Mouse (Mus musculus): ENCODE results near the gene Dgki.

DNA sequence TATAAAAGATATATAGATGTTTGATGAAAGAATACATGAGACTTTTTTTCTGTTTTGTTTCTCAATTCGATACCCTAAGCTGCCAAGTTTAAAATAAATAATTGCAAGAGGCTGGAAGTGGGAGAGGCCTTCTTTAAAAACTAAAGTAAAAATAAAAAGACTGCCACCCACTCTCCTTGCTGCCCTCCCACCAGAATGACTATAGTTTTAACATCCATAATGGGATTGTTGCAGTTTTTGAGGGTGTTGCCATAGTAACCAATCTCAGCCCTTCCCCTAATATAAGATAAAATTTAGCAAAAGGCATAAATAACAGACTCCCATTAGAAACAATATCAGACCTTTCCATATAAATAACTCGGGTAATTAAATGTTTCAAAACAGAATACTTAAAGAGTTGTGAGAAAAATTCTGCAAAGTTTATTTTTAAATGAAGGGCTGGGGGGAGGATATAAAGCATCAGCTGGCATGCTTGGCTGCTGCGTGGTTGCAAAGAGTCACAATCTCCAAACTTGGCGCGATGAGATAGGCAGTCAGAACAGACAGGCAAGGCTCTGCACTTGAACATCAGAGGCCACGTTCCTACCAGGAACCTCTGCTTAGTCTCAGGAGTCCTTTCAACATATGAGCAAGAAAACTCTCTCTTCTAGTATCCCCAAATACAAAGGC lies 57.8 kb downstream of the Dgki start:
- no peak for TF ChIP-seq CHD2 (IDR thresholded peaks at IDR 0.05; ENCODE audit: low read depth, low read length)
- no peak for TF ChIP-seq ZC3H11A (IDR thresholded peaks at IDR 0.05; ENCODE audit: borderline replicate concordance, low read depth, low read length)
- TF ChIP-seq MAFK (IDR thresholded peaks at IDR 0.05; ENCODE audit: insufficient read depth, low read depth, low read length): no peak
- TF ChIP-seq ZNF384 (IDR thresholded peaks at IDR 0.05; ENCODE audit: low read depth, low read length): no peak
- no peak for TF ChIP-seq HCFC1 (IDR thresholded peaks at IDR 0.05; ENCODE audit: borderline replicate concordance, insufficient read depth, low read length)

All from ES-E14 (cell line).